Comparison of ENCODE assay signal across 8 mouse cellular contexts in genomic region chr13:12650877-12651176, GRCm38 (mm10).
A peak's percentile ranks its signal among the peaks of the same experiment; 100 is the strongest.
DNase-seq lines count a peak whose midpoint lies in the region; ATAC-seq lines count a peak whose summit lies in the region.
"Not testable (repeated sequence)": the region's sequence is repeated elsewhere in the genome, so short reads cannot be mapped to it uniquely, and the experiment has no call there.

No protein-coding gene starts in this region.

- WGBS in intestine, embryonic 15.5 days, result under 1% methylated on average over 13 of the region's 13 CpGs
- 0% methylated on average over 7 of the region's 13 CpGs for WGBS in macrophage (ENCODE audit: missing documents)

- H3K79me2 ChIP-seq in macrophage (ENCODE audit: inconsistent target), result peaks cover 20% of the 10 kb centered on the region

- peak overlapping the region; percentile 62 for H3K4me2 ChIP-seq in intestine, embryonic 15.5 days (replicated peaks)

- not testable (repeated sequence) for H3K4me1 ChIP-seq in intestine, embryonic 15.5 days (replicated peaks)

- not testable (repeated sequence) for H3K9me3 ChIP-seq in intestine, embryonic 15.5 days

- peak; percentile 69 for ATAC-seq in granulocyte monocyte progenitor cell, adult 5-6 weeks (replicated peaks; ENCODE audit: poor library complexity, severe bottlenecking)
- ATAC-seq in intestine, embryonic 15.5 days, result peak; percentile 79

- H3K36me3 ChIP-seq in intestine, embryonic 15.5 days; macrophage (ENCODE audit: inconsistent target): not testable (repeated sequence)

- peak; percentile 76 to 89 for DNase-seq in adrenal gland, adult (ENCODE audit: inconsistent age in 2 of 2, low spot score in 1 of 2)
- peak; percentile 55 for DNase-seq in embryo, embryonic 9.5 days (ENCODE audit: extremely low spot score)
- peak; percentile 44 to 74 for DNase-seq in left cerebral cortex, postnatal 10 days (ENCODE audit: extremely low spot score in 1 of 2, low spot score in 2 of 2)
- peak; percentile 64 for DNase-seq in retina, postnatal 1 day
- peak; percentile 25 for DNase-seq in urinary bladder, adult 2 months (ENCODE audit: low spot score)

- H3K27ac ChIP-seq in intestine, embryonic 15.5 days; macrophage: not testable (repeated sequence)

- peak overlapping the region; percentile 46 for H3K4me3 ChIP-seq in intestine, embryonic 15.5 days (replicated peaks)
- H3K4me3 ChIP-seq in macrophage (ENCODE audit: inconsistent target), result peak overlapping the region; percentile 12; the same call in 1 of the 2 replicates

- H3K9ac ChIP-seq in intestine, embryonic 15.5 days, result not testable (repeated sequence)

- intact Hi-C loops in left cerebral cortex, postnatal 10 days (cut with DNase I), result not testable (repeated sequence)

- H3K27me3 ChIP-seq in intestine, embryonic 15.5 days (replicated peaks), result not testable (repeated sequence)

Comparison
In these comparisons a context has a peak if more than half of its experiments do, and no peak if none do; other contexts are left out.
1. DNase-seq: peak in every context shown above with its lines; median percentile 82 in adrenal gland, adult; 64 in retina, postnatal 1 day; 59 in left cerebral cortex, postnatal 10 days; 55 in embryo, embryonic 9.5 days; 25 in urinary bladder, adult 2 months.